Mouse (Mus musculus) embryonic facial prominence, embryonic 15.5 days (tissue): Measurements from ENCODE around the gene Sema7a. TPM values are rescaled to one million over a fixed set of nuclear protein-coding genes. Genes with fewer than 3 reads are reported as not detected.

Source experiments
- ATAC-seq: fragments of 200-750 bp; cut with Nextera tagmentation; 2 replicates; pipeline ENCODE4 v1.8.0; 2017; ENCODE audit warnings: low read depth, moderate TSS enrichment; ENCODE audit not compliant: insufficient number of reproducible peaks, low FRiP score, low TSS enrichment
- H3K27ac ChIP-seq: fragments of 300-500 bp; sonication (generic); replicated peaks from 2 replicates; pipeline ENCODE4 v1.5.1; 2015; ENCODE audit warnings: mild to moderate bottlenecking, inconsistent platforms
- H3K27me3 ChIP-seq: fragments of 300-500 bp; sonication (generic); 2 replicates; pipeline ENCODE4 v1.6.1; 2015; ENCODE audit warnings: inconsistent platforms
- H3K36me3 ChIP-seq: fragments of 300-500 bp; sonication (generic); 2 replicates; pipeline ENCODE4 v1.6.1; 2015; ENCODE audit warnings: mild to moderate bottlenecking, inconsistent platforms
- H3K4me1 ChIP-seq: fragments of 300-500 bp; sonication (generic); 2 replicates; pipeline ENCODE4 v1.6.1; 2015; ENCODE audit warnings: inconsistent platforms
- H3K4me2 ChIP-seq: fragments of 300-500 bp; sonication (generic); replicated peaks from 2 replicates; pipeline ENCODE4 v1.6.1; 2015; ENCODE audit warnings: mild to moderate bottlenecking, inconsistent platforms
- H3K4me3 ChIP-seq: fragments of 300-500 bp; sonication (generic); replicated peaks from 2 replicates; pipeline ENCODE4 v1.5.1; 2015; ENCODE audit warnings: mild to moderate bottlenecking, inconsistent platforms
- H3K9ac ChIP-seq: fragments of 300-500 bp; sonication (generic); 2 replicates; pipeline ENCODE4 v1.6.1; 2015; ENCODE audit warnings: inconsistent platforms
- H3K9me3 ChIP-seq: fragments of 300-500 bp; sonication (generic); replicated peaks from 2 replicates; pipeline ENCODE4 v1.6.1; 2016; ENCODE audit warnings: inconsistent platforms
- WGBS: fragments of 180-500 bp; shearing (Covaris S2); methylation state at CpG from one replicate; pipeline ENCODE4 v1.1.7; 2015; 5-methylcytosine and 5-hydroxymethylcytosine counted together
- polyA plus RNA-seq: library from polyadenylated mRNA; unstranded; fragments of >200 nt; fragmentation: Nextera tagmentation; extraction: Ambion mirVana; gene quantifications from 2 replicates; pipeline ENCODE4 v1.2.1, GENCODE M21; 2015

Sema7a gene
- polyA plus RNA-seq, 1 experiment from 2014 or later, result 0.65 TPM

DNA sequence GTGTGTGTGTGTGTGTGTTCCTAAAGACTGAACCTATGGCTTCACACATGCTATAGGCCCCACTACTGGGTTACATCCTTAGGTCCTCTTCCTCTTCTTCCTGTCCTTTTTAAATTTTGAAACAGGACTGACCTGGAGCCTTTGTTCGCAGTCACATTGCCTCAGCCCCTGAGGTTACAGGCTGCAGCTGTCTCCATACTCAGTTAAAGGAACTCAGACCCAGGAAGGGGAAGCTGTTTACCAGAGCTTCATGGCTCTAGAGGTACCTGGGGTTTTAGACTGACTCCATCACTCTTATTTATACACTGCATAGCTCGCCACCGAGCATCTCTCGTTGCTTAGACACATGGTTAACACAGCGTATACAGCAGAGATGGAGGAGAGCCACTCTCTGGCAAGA lies 31.5 kb downstream of the Sema7a start:
- H3K4me3 ChIP-seq, result no peak overlapping the region
- WGBS, result 84% methylated on average over 5 of the region's 5 CpGs
- H3K27ac ChIP-seq, result no peak overlapping the region
- no peak overlapping the region for H3K9ac ChIP-seq
- ATAC-seq, result no peak
- no peaks in the 10 kb centered on the region for H3K36me3 ChIP-seq
- H3K4me2 ChIP-seq, result no peak overlapping the region
- peaks cover 25% of the 10 kb centered on the region for H3K4me1 ChIP-seq
- no peaks in the 10 kb centered on the region for H3K27me3 ChIP-seq
- no peaks in the 10 kb centered on the region for H3K9me3 ChIP-seq

- no peak overlapping the region for H3K4me2 ChIP-seq
- no peaks in the 10 kb centered on the region for H3K36me3 ChIP-seq
- no peaks in the 10 kb centered on the region for H3K27me3 ChIP-seq
- H3K4me1 ChIP-seq, result peaks cover 25% of the 10 kb centered on the region
- H3K27ac ChIP-seq, result 0 out of 2 replicates have a peak overlapping the region, but pooled peaks have one; percentile 52
- no peaks in the 10 kb centered on the region for H3K9me3 ChIP-seq
- no peak overlapping the region for H3K9ac ChIP-seq
- 50% methylated on average over 9 of the region's 9 CpGs for WGBS
- no peak overlapping the region for H3K4me3 ChIP-seq
- ATAC-seq, result no peak
Observed at GRCm38 (mm10) chr9:57972141-57972591, 32.3 kb downstream of the Sema7a start.

DNA sequence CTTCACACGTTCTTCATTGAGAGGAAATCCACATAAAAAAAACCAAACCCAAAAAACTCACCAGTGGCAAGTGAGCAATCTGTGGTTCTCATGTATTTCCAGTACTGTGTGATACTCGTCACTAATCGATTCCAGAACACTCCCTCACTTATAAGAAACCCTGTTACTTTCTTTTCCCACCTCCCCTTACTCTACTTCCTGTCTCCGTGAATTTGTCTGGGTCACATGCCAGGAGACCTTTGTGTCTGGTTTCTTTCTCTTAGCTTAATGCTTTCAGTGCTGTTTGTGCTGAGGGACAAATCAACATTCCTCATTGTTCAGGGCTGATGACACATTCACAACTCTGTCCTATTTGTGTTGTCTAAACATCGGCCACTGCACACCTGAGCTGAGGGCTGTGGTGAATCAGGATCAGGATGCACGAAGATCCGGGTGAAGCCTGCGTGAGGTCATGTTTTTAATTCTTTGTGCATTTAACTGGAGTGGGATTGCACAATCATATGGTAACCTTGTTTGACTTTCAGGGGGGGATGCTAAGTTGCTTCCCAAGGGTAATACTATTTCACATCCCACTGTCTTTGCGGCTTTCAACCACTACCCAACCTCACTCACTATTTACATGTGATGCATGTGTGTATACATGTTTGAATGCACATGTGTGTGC lies 33.0 kb downstream of the Sema7a start:
- Histone ChIP-seq H3K4me2 (no peak overlapping the region), H3K27ac (0 out of 2 replicates have a peak overlapping the region, but pooled peaks have one; percentile 52), H3K9ac (no peak overlapping the region), H3K4me3 (no peak overlapping the region), H3K27me3 (no peaks in the 10 kb centered on the region), H3K36me3 (no peaks in the 10 kb centered on the region), H3K9me3 (no peaks in the 10 kb centered on the region), H3K4me1 (peaks cover 25% of the 10 kb centered on the region)
- 31% methylated on average over 9 of the region's 9 CpGs for WGBS
- no peak for ATAC-seq

- Histone ChIP-seq H3K27ac (no peak overlapping the region), H3K36me3 (no peaks in the 10 kb centered on the region), H3K9me3 (no peaks in the 10 kb centered on the region), H3K4me1 (peaks cover 25% of the 10 kb centered on the region), H3K9ac (no peak overlapping the region), H3K4me2 (no peak overlapping the region), H3K27me3 (no peaks in the 10 kb centered on the region), H3K4me3 (no peak overlapping the region)
- 72% methylated on average over 6 of the region's 6 CpGs for WGBS
- ATAC-seq, result no peak
Observed at GRCm38 (mm10) chr9:57973440-57974066, 33.6 kb downstream of the Sema7a start.

DNA sequence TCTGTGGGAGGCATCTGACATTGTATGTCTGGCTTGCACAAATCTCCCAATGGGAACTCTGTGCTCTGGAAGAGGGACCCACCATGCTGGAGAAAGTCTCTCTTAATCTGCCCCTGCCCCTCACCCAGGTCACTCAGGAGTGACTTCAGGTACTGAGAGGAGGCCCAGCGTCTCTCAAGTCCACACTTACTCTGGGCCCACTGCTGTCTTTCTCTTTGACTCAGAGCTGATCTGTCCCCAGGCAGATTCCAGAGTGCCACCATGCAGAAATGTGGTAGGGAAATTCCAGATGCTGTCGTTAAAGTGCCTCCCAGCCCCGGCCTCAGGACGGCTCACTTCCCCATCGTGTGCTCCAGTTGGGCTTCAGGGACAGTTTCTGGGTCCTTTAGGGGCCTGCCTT lies 34.3 kb downstream of the Sema7a start:
- Histone ChIP-seq H3K4me2 (no peak overlapping the region), H3K27me3 (no peaks in the 10 kb centered on the region), H3K4me3 (no peak overlapping the region), H3K36me3 (no peaks in the 10 kb centered on the region), H3K4me1 (peaks cover 25% of the 10 kb centered on the region), H3K9ac (no peak overlapping the region), H3K9me3 (no peaks in the 10 kb centered on the region), H3K27ac (no peak overlapping the region)
- WGBS, result 46% methylated on average over 5 of the region's 5 CpGs
- no peak for ATAC-seq

DNA sequence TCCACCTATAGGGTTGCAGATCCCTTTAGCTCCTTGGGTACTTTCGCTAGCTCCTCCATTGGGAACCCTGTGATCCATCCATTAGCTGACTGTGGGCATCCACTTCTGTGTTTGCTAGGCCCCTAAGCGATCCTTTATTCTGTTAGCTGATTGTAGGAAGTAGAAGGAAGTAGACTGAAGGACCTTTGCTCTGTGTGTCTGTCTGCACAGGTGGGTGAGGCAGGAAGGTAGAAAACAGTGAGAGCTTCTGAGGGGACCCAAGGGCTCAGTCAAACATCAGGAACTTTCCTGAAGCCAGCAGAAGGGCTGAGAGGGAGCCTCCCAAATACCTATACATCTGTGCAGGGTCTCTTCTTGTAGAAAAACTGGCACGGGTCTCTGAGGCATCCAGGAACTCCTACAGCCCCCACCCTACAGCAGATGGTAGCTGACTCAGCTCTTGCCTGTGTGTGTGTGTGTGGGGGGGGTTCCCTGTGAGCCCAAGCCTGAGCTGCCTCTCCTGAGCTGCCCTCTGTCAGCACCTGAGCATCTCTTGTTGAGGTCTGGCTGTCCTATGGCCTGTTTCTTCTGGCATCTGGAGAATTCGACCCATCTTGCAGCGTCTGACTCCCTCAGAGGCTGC lies 35.4 kb downstream of the Sema7a start:
- no peak overlapping the region for H3K27ac ChIP-seq
- no peak overlapping the region for H3K9ac ChIP-seq
- no peak overlapping the region for H3K4me2 ChIP-seq
- no peaks in the 10 kb centered on the region for H3K27me3 ChIP-seq
- H3K9me3 ChIP-seq, result no peaks in the 10 kb centered on the region
- WGBS, result 74% methylated on average over 5 of the region's 5 CpGs
- H3K4me3 ChIP-seq, result no peak overlapping the region
- H3K36me3 ChIP-seq, result no peaks in the 10 kb centered on the region
- peaks cover 25% of the 10 kb centered on the region for H3K4me1 ChIP-seq
- ATAC-seq, result no peak

- Histone ChIP-seq H3K27ac (no peak overlapping the region), H3K4me2 (no peak overlapping the region), H3K27me3 (no peaks in the 10 kb centered on the region), H3K9me3 (no peaks in the 10 kb centered on the region), H3K9ac (no peak overlapping the region), H3K4me1 (peaks cover 12% of the 10 kb centered on the region; the same call in 1 of the 2 replicates), H3K36me3 (no peaks in the 10 kb centered on the region), H3K4me3 (no peak overlapping the region)
- 70% methylated on average over 6 of the region's 6 CpGs for WGBS
- no peak for ATAC-seq
Observed at GRCm38 (mm10) chr9:57978025-57978424, 38.1 kb downstream of the Sema7a start.

DNA sequence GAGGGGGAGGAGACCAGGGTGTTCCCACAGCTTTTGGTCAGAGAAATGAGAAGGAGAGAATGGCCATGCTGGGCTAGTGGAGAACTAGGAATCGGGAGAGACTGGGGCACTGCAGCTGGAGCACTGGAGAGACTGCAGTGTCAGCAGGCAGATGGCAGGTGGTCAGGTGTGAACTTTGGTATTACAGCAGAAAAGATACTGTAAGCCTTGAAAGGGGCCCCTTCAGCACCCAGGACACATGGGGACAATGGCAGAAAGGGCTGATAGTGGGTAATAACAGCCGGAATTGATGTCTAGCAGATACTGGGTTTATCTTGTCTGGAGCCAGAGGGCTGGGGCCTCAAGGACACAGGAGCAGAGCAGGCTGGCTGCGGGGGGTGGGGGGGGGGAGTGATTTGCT lies 38.9 kb downstream of the Sema7a start:
- Histone ChIP-seq H3K27ac (no peak overlapping the region), H3K9ac (no peak overlapping the region), H3K4me2 (no peak overlapping the region), H3K4me3 (no peak overlapping the region), H3K27me3 (no peaks in the 10 kb centered on the region), H3K9me3 (no peaks in the 10 kb centered on the region), H3K36me3 (no peaks in the 10 kb centered on the region), H3K4me1 (0 out of 2 replicates have a peak, but pooled peaks cover 6% of the 10 kb centered on the region)
- WGBS, result 71% methylated on average over 3 of the region's 3 CpGs
- no peak for ATAC-seq

DNA sequence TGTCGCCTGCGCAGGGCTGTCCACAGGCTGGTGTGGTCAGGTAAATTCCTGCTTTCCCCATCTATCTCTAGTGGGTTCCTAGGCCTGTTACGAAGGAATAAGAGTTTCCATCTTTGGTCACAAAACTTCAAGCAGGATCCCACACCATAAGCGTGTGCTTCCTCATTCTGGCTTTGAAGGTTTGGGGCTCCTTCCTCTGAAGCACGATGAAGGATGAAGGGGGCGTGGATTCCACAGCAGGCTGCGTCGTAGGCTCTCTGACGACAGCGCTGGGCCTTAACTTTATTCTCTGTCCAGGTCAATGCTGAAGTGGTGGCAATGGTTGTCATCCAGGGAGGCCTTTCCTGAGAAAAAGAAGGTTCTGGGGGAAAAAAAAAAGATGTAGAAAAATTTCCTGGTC lies 40.7 kb downstream of the Sema7a start:
- Histone ChIP-seq H3K27me3 (no peaks in the 10 kb centered on the region), H3K9ac (no peak overlapping the region), H3K36me3 (no peaks in the 10 kb centered on the region), H3K4me3 (no peak overlapping the region), H3K4me1 (no peaks in the 10 kb centered on the region), H3K4me2 (no peak overlapping the region), H3K27ac (no peak overlapping the region), H3K9me3 (no peaks in the 10 kb centered on the region)
- WGBS, result 85% methylated on average over 10 of the region's 10 CpGs
- ATAC-seq, result no peak

DNA sequence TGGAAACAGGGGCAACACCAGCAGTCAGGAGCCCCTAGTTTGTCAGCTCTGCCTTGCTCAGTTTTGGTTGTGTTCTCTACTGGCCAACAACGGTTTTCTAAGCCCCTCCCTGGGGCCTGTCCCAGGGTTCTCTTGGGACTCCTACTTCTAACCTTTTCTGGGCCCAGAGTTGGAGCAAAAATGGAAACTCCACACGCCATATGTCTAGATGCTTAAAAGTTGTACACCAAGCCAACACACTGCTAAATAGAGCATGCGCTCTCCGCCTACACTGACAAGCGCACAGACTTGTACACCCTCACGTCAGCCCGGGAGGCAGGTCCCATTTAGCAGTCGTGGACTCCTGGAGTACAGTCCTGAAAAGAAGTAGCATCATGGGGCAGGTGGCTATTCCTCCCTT lies 45.4 kb downstream of the Sema7a start:
- no peak for ATAC-seq
- Histone ChIP-seq H3K27ac (no peak overlapping the region), H3K27me3 (no peaks in the 10 kb centered on the region), H3K36me3 (no peaks in the 10 kb centered on the region), H3K4me1 (no peaks in the 10 kb centered on the region), H3K9ac (no peak overlapping the region), H3K4me2 (no peak overlapping the region), H3K9me3 (no peaks in the 10 kb centered on the region), H3K4me3 (no peak overlapping the region)
- 86% methylated on average over 8 of the region's 8 CpGs for WGBS

GRCm38 (mm10) chr9:57986293-57986692 lies 46.4 kb downstream of the Sema7a start:
- Histone ChIP-seq H3K9me3 (no peaks in the 10 kb centered on the region), H3K27me3 (no peaks in the 10 kb centered on the region), H3K36me3 (no peaks in the 10 kb centered on the region), H3K4me3 (no peak overlapping the region), H3K27ac (no peak overlapping the region), H3K9ac (no peak overlapping the region), H3K4me2 (no peak overlapping the region), H3K4me1 (no peaks in the 10 kb centered on the region)
- no peak for ATAC-seq
- 77% methylated on average over 7 of the region's 7 CpGs for WGBS
